Mouse (Mus musculus): ENCODE measurements around the gene Atp2b4. TPM values are rescaled to one million over a fixed set of nuclear protein-coding genes. Genes with fewer than 3 reads are reported as not detected.

The Atp2b4 gene
- polyA plus RNA-seq, 1 experiment: 8.0 TPM

DNA sequence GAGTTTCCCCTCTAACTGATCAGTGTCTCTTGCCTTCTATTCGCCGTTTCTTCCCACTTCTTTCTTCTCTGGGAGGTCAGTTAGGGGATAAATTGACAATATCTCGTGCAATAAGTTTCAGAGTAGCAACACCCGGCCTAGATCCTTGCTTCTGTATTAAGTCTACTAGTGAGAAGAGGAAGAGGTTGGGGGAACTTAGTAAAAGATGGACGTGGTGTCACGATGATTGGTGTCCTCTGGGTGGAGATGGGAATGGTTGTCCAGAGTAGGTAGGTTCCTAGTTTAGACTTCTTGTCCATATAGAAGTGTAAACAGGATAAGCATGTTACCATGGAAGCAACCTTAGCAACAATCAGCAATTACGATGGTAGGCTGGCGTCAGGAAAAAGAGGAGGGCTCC, 47.5 kb downstream of the Atp2b4 start:
- H3K27me3 ChIP-seq (ENCODE audit: control insufficient read depth, insufficient read depth, low read length): no peaks in the 10 kb centered on the region
- WGBS: 90% methylated on average over 8 of the region's 8 CpGs
- H3K4me1 ChIP-seq (ENCODE audit: control insufficient read depth, insufficient read depth, insufficient read length): no peaks in the 10 kb centered on the region
- H3K27ac ChIP-seq (ENCODE audit: insufficient read depth, low read length): no peak overlapping the region
- H3K36me3 ChIP-seq (ENCODE audit: control insufficient read depth, insufficient read depth, low read length): no peaks in the 10 kb centered on the region
- no peak overlapping the region for H3K4me3 ChIP-seq (ENCODE audit: extremely low read depth, insufficient read depth, insufficient read length)
- no peak for DNase-seq (ENCODE audit: low read depth in 1 of 2, low spot score in 2 of 2)
- TF ChIP-seq POLR2A (IDR thresholded peaks at IDR 0.05; ENCODE audit: low read depth, low read length) (no peak), CTCF (IDR thresholded peaks at IDR 0.05; ENCODE audit: extremely low read depth, insufficient read depth, insufficient read length, insufficient replicate concordance) (no peak)

DNA sequence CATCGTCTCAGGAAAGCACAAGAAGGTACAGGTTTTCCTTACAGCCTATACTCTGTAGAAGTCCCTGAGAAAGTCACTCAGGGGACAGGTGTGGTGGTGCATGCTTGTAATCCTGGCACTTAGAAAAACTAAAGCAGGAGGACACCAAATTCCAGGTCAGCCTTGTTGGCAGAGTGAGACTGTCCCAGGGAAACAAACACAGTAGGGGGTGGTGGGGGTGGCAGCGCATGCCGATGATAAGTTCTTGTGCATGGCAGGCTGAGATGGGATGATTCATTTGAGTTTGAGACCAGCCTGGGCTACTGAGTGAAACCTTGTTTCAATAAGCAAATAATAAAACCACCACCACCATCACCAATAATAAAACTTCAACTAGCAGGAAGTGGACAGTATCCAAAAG, 49.2 kb downstream of the Atp2b4 start:
- 91% methylated on average over 3 of the region's 3 CpGs for WGBS
- Histone ChIP-seq H3K27ac (ENCODE audit: insufficient read depth, low read length) (no peak overlapping the region), H3K4me3 (ENCODE audit: extremely low read depth, insufficient read depth, insufficient read length) (no peak overlapping the region), H3K27me3 (ENCODE audit: control insufficient read depth, insufficient read depth, low read length) (no peaks in the 10 kb centered on the region), H3K36me3 (ENCODE audit: control insufficient read depth, insufficient read depth, low read length) (no peaks in the 10 kb centered on the region), H3K4me1 (ENCODE audit: control insufficient read depth, insufficient read depth, insufficient read length) (no peaks in the 10 kb centered on the region)
- no peak for DNase-seq (ENCODE audit: low read depth in 1 of 2, low spot score in 2 of 2)
- TF ChIP-seq CTCF (IDR thresholded peaks at IDR 0.05; ENCODE audit: extremely low read depth, insufficient read depth, insufficient read length, insufficient replicate concordance) (no peak), POLR2A (IDR thresholded peaks at IDR 0.05; ENCODE audit: low read depth, low read length) (no peak)

DNA sequence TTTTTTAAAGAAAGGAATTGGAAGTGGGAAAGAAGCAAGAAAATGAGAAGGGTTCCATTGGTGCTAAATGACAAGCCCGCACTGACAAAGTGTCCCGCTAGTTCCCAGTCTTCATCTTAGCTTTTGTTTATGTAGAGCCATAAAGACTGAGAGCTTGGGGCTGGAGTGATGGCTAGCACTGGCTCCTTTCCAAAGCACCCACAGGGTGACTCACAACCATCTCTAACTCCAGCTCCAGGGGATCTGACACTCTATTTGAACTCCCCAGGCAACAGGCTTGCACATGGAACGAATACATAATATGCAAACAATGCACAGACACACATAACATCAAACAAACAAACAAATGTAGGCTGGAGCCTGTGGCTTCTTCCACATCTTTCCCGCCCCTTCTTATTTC, 50.9 kb downstream of the Atp2b4 start:
- TF ChIP-seq CTCF (IDR thresholded peaks at IDR 0.05; ENCODE audit: extremely low read depth, insufficient read depth, insufficient read length, insufficient replicate concordance) (no peak), POLR2A (IDR thresholded peaks at IDR 0.05; ENCODE audit: low read depth, low read length) (no peak)
- no peak for DNase-seq (ENCODE audit: low read depth in 1 of 2, low spot score in 2 of 2)
- no peaks in the 10 kb centered on the region for H3K36me3 ChIP-seq (ENCODE audit: control insufficient read depth, insufficient read depth, low read length)
- H3K4me3 ChIP-seq (ENCODE audit: extremely low read depth, insufficient read depth, insufficient read length): no peak overlapping the region
- 92% methylated on average over 4 of the region's 4 CpGs for WGBS
- H3K27ac ChIP-seq (ENCODE audit: insufficient read depth, low read length): no peak overlapping the region
- no peaks in the 10 kb centered on the region for H3K4me1 ChIP-seq (ENCODE audit: control insufficient read depth, insufficient read depth, insufficient read length)
- no peaks in the 10 kb centered on the region for H3K27me3 ChIP-seq (ENCODE audit: control insufficient read depth, insufficient read depth, low read length)

DNA sequence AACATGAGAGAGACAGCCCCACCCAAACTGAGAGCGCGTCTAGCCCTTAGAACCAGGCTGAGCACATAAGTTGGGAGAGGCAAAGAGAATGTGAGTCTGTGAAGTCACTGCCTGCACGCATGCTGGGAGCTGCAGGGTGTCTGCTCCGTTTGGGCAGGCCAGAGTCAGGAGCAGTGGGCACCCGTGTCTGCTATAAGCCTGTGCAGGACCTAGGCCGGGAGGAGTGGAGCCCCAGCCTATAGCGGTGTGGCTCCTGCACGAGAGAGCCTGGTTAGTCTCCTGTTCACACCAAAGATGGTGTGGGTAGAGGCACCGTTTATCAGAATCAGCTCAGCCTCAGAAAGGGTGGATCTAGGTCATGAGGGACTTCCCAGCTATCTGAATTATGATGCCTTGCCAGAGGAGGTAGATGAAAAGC, 55.8 kb downstream of the Atp2b4 start:
- no peaks in the 10 kb centered on the region for H3K4me1 ChIP-seq (ENCODE audit: control insufficient read depth, insufficient read depth, insufficient read length)
- TF ChIP-seq CTCF (IDR thresholded peaks at IDR 0.05; ENCODE audit: extremely low read depth, insufficient read depth, insufficient read length, insufficient replicate concordance) (no peak), POLR2A (IDR thresholded peaks at IDR 0.05; ENCODE audit: low read depth, low read length) (no peak)
- H3K4me3 ChIP-seq (ENCODE audit: extremely low read depth, insufficient read depth, insufficient read length): no peak overlapping the region
- no peaks in the 10 kb centered on the region for H3K36me3 ChIP-seq (ENCODE audit: control insufficient read depth, insufficient read depth, low read length)
- H3K27me3 ChIP-seq (ENCODE audit: control insufficient read depth, insufficient read depth, low read length): no peaks in the 10 kb centered on the region
- DNase-seq (ENCODE audit: low read depth in 1 of 2, low spot score in 2 of 2): no peak
- 83% methylated on average over 9 of the region's 9 CpGs for WGBS
- H3K27ac ChIP-seq (ENCODE audit: insufficient read depth, low read length): peak overlapping the region; percentile 33; the same call in 1 of the 2 replicates

DNA sequence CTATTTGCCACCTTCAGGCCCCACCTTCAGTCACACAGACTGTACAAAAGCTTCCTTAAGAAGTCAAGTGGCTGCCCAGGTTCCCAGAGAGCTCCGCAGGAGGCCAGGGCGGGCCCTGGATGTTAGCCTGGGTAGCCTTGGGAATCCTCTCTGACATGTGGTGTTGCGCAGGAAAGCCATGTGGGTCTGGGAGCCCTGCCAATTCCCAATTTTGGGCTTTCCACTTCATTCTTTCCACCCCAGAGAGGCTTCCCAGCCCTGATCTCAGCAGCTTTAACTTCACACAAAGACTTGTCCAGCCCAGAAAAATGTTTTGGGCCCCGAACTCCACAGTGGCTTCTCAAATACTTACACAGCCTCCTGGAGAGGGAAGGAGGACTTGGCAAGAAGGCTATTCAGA, 56.2 kb downstream of the Atp2b4 start:
- Histone ChIP-seq H3K4me1 (ENCODE audit: control insufficient read depth, insufficient read depth, insufficient read length) (no peaks in the 10 kb centered on the region), H3K27me3 (ENCODE audit: control insufficient read depth, insufficient read depth, low read length) (no peaks in the 10 kb centered on the region), H3K4me3 (ENCODE audit: extremely low read depth, insufficient read depth, insufficient read length) (no peak overlapping the region), H3K27ac (ENCODE audit: insufficient read depth, low read length) (peak overlapping the region; percentile 33), H3K36me3 (ENCODE audit: control insufficient read depth, insufficient read depth, low read length) (no peaks in the 10 kb centered on the region)
- TF ChIP-seq POLR2A (IDR thresholded peaks at IDR 0.05; ENCODE audit: low read depth, low read length) (no peak), CTCF (IDR thresholded peaks at IDR 0.05; ENCODE audit: extremely low read depth, insufficient read depth, insufficient read length, insufficient replicate concordance) (no peak)
- 84% methylated on average over 4 of the region's 4 CpGs for WGBS
- DNase-seq (ENCODE audit: low read depth in 1 of 2, low spot score in 2 of 2): no peak

DNA sequence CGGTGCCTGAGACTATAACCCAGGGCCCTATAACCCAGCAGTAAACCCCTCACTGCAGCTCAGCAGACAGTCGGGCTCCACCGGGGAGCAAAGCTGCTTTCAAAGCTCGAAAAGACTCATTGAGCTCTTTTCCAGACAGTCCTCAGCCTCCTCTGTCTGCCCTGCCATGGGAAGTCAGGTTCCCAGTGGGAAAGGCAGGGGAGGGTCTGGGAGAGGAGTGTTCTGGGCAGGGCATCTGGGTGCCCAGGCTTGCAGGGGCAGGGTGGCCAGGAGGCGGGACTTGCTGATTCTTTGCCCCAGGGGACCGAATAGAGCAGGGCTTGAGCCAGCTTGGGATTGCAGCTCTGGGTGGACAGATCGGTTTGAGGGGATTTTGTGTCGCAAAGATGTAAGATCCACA, 58.3 kb downstream of the Atp2b4 start:
- WGBS: 95% methylated on average over 8 of the region's 8 CpGs

DNA sequence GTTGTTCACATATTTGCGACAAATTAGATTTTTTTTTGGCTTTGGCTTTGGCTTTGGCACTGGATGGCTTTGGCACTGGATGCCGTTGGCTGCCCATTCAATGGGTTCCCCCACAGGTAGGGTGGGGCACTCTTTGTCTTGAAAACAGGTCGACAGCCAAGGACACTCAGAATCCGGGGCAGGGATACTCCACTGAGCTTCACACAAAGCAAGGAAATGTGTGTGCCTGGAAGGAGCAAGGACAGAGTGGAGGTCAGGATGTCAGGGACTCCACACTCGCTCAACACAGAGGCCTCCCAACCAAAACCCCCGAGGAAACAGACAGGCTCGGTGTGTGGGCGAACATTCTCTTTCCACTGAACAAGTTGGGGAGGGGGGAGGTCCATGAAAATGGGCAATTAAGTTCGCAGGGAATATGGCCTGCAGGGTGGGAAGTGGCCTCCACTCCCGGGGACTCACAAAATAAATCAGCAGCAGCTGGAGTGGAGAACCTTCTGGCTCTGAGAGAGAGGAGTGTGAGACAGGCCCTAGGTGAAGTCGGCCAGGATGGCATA, 58.9 kb downstream of the Atp2b4 start:
- no peak for TF ChIP-seq CTCF (IDR thresholded peaks at IDR 0.05; ENCODE audit: extremely low read depth, insufficient read depth, insufficient read length, insufficient replicate concordance)
- TF ChIP-seq POLR2A (IDR thresholded peaks at IDR 0.05; ENCODE audit: low read depth, low read length): no peak
- Histone ChIP-seq H3K4me1 (ENCODE audit: control insufficient read depth, insufficient read depth, insufficient read length) (no peaks in the 10 kb centered on the region), H3K4me3 (ENCODE audit: extremely low read depth, insufficient read depth, insufficient read length) (no peak overlapping the region), H3K36me3 (ENCODE audit: control insufficient read depth, insufficient read depth, low read length) (no peaks in the 10 kb centered on the region), H3K27ac (ENCODE audit: insufficient read depth, low read length) (no peak overlapping the region), H3K27me3 (ENCODE audit: control insufficient read depth, insufficient read depth, low read length) (no peaks in the 10 kb centered on the region)
- no peak for DNase-seq (ENCODE audit: low read depth in 1 of 2, low spot score in 2 of 2)
- WGBS: 90% methylated on average over 11 of the region's 11 CpGs

More for the DNA sequence above, 58.3 kb downstream of the Atp2b4 start:
- Histone ChIP-seq H3K27me3 (ENCODE audit: control insufficient read depth, insufficient read depth, low read length) (no peaks in the 10 kb centered on the region), H3K4me1 (ENCODE audit: control insufficient read depth, insufficient read depth, insufficient read length) (no peaks in the 10 kb centered on the region), H3K27ac (ENCODE audit: insufficient read depth, low read length) (no peak overlapping the region), H3K36me3 (ENCODE audit: control insufficient read depth, insufficient read depth, low read length) (no peaks in the 10 kb centered on the region), H3K4me3 (ENCODE audit: extremely low read depth, insufficient read depth, insufficient read length) (no peak overlapping the region)
- DNase-seq (ENCODE audit: low read depth in 1 of 2, low spot score in 2 of 2): no peak
- TF ChIP-seq CTCF (IDR thresholded peaks at IDR 0.05; ENCODE audit: extremely low read depth, insufficient read depth, insufficient read length, insufficient replicate concordance) (no peak), POLR2A (IDR thresholded peaks at IDR 0.05; ENCODE audit: low read depth, low read length) (no peak)
